Mouse (Mus musculus) bone marrow, adult 2 months (tissue): ENCODE data around the gene Ccdc152. TPM values are rescaled to one million over a fixed set of nuclear protein-coding genes. Genes with fewer than 3 reads are reported as not detected.

ENCODE experiments used
- H3K27ac ChIP-seq: fragments of 200-500 bp; 2 replicates; pipeline ENCODE4 v1.5.1; 2012; ENCODE audit warnings: low read depth, mild to moderate bottlenecking, control low read depth, inconsistent platforms, low read length; ENCODE audit not compliant: control insufficient read depth, poor library complexity, insufficient read depth
- H3K4me1 ChIP-seq: fragments of 200-500 bp; 2 replicates; pipeline ENCODE4 v1.6.1; 2011; ENCODE audit warnings: low read length; ENCODE audit not compliant: control insufficient read depth, insufficient read depth
- H3K4me3 ChIP-seq: fragments of 200-500 bp; replicated peaks from 2 replicates; pipeline ENCODE3; 2011; ENCODE audit warnings: mild to moderate bottlenecking, low read depth, low read length, control low read depth; ENCODE audit not compliant: control insufficient read depth
- CTCF ChIP-seq: fragments of 200-500 bp; IDR thresholded peaks from 2 replicates; pipeline ENCODE4 v1.5.1; 2011; ENCODE audit warnings: low read length, control low read depth; ENCODE audit not compliant: control insufficient read depth, insufficient read depth
- POLR2A ChIP-seq: fragments of 200-500 bp; IDR thresholded peaks from 2 replicates; pipeline ENCODE4 v1.6.1; 2011; ENCODE audit warnings: low read depth, mild to moderate bottlenecking, control low read depth, low read length, borderline replicate concordance; ENCODE audit not compliant: control insufficient read depth
- WGBS: fragments of 180-500 bp; shearing (Covaris S2); methylation state at CpG from one replicate; pipeline ENCODE4 v1.1.7; 2018; 5-methylcytosine and 5-hydroxymethylcytosine counted together
- polyA plus RNA-seq: library from polyadenylated mRNA; stranded (reverse); fragments of >200 nt; gene quantifications from 2 replicates; pipeline ENCODE4 v1.2.4, GENCODE M21; 2011; ENCODE audit warnings: low replicate concordance; ENCODE audit not compliant: missing spikeins, insufficient read depth, insufficient read length

The Ccdc152 gene
- polyA plus RNA-seq, 1 experiment = not detected

GRCm38 (mm10) chr15:3270646-3271077 lies 32.7 kb downstream of the Ccdc152 start:
- WGBS = under 1% methylated on average over 12 of the region's 12 CpGs
- Histone ChIP-seq H3K27ac (peak overlapping the region; percentile 95), H3K4me3 (peak overlapping the region; percentile 67), H3K4me1 (no peaks in the 10 kb centered on the region; the same call in none of the 2 replicates)
- TF ChIP-seq CTCF (no peak), POLR2A (peak; percentile 37; the same call in 1 of the 2 replicates)

- TF ChIP-seq POLR2A (no peak), CTCF (no peak)
These were observed 33.2 kb downstream of the Ccdc152 start for GRCm38 (mm10) chr15:3269996-3270645.

GRCm38 (mm10) chr15:3269496-3269895 lies 33.8 kb downstream of the Ccdc152 start:
- TF ChIP-seq POLR2A = no peak
- TF ChIP-seq CTCF = no peak
- H3K27ac ChIP-seq = no peak overlapping the region
- H3K4me1 ChIP-seq = no peaks in the 10 kb centered on the region; the same call in none of the 2 replicates
- WGBS = 78% methylated on average over 4 of the region's 4 CpGs
- H3K4me3 ChIP-seq = no peak overlapping the region

More at GRCm38 (mm10) chr15:3269996-3270645, 33.2 kb downstream of the Ccdc152 start:
- Histone ChIP-seq H3K27ac (peak overlapping the region; percentile 51; the same call in 1 of the 2 replicates), H3K4me3 (no peak overlapping the region), H3K4me1 (no peaks in the 10 kb centered on the region; the same call in none of the 2 replicates)
- 12% methylated on average over 6 of the region's 6 CpGs for WGBS

GRCm38 (mm10) chr15:3268247-3268646 lies 35.1 kb downstream of the Ccdc152 start, which contains the start of gene Selenop:
TSS of gene Selenop (plus strand) at chr15:3268547.
- TF ChIP-seq POLR2A (no peak), CTCF (no peak)
- 78% methylated on average over 6 of the region's 6 CpGs for WGBS
- H3K4me3 ChIP-seq = no peak within 1 kb of the TSS
- no peaks in the 10 kb centered on the region; the same call in none of the 2 replicates for H3K4me1 ChIP-seq
- H3K27ac ChIP-seq = no peak within 1 kb of the TSS

- TF ChIP-seq CTCF (no peak), POLR2A (no peak)
- H3K4me1 ChIP-seq = no peaks in the 10 kb centered on the region
- WGBS = 32% methylated on average over 1 of the region's 1 CpGs
These were observed 38.5 kb downstream of the Ccdc152 start for GRCm38 (mm10) chr15:3264828-3265227.

GRCm38 (mm10) chr15:3264293-3264692 lies 39.0 kb downstream of the Ccdc152 start:
- WGBS = 38% methylated on average over 4 of the region's 4 CpGs
- H3K27ac ChIP-seq = no peak overlapping the region
- no peak overlapping the region for H3K4me3 ChIP-seq
- H3K4me1 ChIP-seq = no peaks in the 10 kb centered on the region
- TF ChIP-seq POLR2A (no peak), CTCF (no peak)

More at GRCm38 (mm10) chr15:3264828-3265227, 38.5 kb downstream of the Ccdc152 start:
- Histone ChIP-seq H3K4me3 (no peak overlapping the region), H3K27ac (no peak overlapping the region)

GRCm38 (mm10) chr15:3262883-3263282 lies 40.4 kb downstream of the Ccdc152 start:
- 59% methylated on average over 3 of the region's 3 CpGs for WGBS
- Histone ChIP-seq H3K27ac (no peak overlapping the region), H3K4me1 (no peaks in the 10 kb centered on the region), H3K4me3 (no peak overlapping the region)
- TF ChIP-seq CTCF (no peak), POLR2A (no peak)

GRCm38 (mm10) chr15:3260309-3260708 lies 43.0 kb downstream of the Ccdc152 start:
- TF ChIP-seq POLR2A (no peak), CTCF (no peak)
- Histone ChIP-seq H3K27ac (no peak overlapping the region), H3K4me1 (no peaks in the 10 kb centered on the region), H3K4me3 (no peak overlapping the region)
- 72% methylated on average over 4 of the region's 4 CpGs for WGBS
